Mouse (Mus musculus) spleen, embryonic (tissue): Measurements from ENCODE around the gene Rab11fip4.
"Not testable (repeated sequence)": the region's sequence is repeated elsewhere in the genome, so short reads cannot be mapped to it uniquely, and the experiment has no call there.

ENCODE experiments used
- CTCF ChIA-PET: fragments of 350-600 bp; sonication (Branson Sonifier 250); formaldehyde crosslinking; loops from one replicate; lab custom pipeline; 2022; lab: Charles Lee

Gene Rab11fip4

GRCm38 (mm10) chr11:79676483-79676967 is 85.5 kb downstream of the Rab11fip4 start:
- CTCF ChIA-PET, result no interaction called here

DNA sequence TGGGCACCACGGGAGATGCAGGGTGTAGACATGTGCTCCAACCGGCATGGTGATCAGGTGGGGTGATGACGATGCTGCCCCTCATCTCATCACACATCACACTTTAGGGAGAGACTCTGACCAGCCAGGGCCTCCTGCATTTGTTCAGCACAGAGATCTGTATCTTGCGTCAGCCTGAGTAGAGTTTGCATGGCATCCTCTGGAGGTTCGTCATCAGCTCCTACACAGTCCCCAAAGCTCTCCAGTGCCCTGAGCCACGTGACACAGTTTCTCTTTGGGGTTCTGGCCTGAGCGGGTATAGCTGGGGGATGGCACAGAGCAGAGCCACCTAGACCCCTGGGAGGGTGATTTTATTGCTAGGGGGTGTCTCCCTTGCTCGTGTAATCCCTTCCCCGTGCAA is 86.4 kb downstream of the Rab11fip4 start:
- CTCF ChIA-PET, result no interaction called here

DNA sequence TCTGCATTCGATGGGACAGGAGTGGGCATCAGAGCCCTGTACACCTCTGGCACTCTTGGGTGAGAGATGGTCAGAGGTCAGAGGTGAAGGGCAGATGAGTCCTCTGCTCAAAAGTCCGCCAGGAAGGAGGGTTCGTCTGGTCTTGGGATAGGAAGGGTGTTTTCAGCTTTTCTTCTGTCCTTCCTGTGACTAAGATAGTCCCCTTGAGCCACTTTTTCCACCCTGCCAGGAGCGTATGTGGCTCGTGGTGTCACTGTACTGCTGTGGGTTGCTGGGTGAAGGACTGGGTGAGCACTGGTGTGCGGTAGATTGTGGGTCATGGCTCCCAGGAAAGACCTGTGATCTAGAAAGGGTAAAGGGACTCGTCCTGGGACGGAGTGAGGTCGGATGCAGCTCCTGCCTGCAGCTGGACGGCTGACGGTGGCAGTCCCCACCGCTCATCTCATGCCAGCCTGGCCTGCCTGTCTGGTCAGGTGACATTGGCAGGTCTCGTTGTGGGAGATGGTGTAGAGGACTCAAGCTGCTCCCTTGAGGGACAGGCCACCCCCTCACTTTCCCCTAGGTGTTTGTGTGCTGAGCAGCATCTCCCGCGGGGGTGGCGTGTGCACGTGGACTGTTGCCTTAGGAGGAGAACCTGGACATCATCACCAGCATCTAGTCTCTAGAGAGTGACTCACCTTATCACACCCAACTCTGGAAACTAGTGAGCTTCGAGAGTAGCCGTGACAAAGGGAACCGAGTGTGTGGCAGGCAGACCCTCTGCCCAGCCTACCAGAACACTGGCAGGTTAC is 87.5 kb downstream of the Rab11fip4 start:
- CTCF ChIA-PET, result interaction anchor here (0.6 kb wide), 1 partner anchor 133 kb away, joined by 4 read pairs; no protein-coding TSS in a partner anchor

DNA sequence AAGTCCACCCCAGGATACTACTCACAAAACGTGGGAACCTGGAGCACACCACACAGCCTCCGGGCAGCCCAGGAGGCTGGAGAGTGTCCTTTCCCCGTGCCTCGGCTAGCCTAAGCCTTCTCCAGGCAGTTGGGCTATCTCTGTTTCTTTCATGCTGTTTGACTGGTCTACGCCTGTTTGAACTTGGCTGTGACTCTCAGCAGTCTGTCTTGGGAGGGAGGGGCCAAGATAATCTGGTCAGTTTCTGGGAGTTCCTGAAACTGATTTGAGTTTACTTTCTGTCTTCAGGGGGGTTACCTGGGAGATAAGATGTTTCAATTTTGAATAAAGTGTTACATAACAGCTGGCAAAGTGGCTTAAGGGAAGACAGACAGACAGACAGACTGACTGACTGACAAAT is 88.9 kb downstream of the Rab11fip4 start:
- CTCF ChIA-PET, result no interaction called here

DNA sequence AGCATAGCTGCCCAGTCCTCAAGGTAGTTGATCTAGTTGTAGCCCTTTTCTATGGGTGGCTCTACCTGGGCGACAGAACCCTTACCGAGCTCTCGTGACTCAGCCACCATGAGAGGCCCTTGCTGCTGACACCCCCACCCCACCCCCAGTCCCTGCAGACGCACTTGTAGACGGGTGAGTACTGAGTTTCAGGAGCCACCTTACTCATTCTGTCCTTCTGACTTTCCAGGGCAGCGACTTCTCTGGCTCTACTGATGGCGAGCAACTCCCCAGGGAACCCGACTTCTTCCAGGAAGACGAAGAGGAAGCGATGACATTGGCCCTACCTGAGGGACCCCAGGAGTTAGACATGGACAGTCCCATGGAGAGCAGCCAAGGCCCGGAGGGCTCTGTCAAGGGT is 89.5 kb downstream of the Rab11fip4 start:
- CTCF ChIA-PET, result no interaction called here

DNA sequence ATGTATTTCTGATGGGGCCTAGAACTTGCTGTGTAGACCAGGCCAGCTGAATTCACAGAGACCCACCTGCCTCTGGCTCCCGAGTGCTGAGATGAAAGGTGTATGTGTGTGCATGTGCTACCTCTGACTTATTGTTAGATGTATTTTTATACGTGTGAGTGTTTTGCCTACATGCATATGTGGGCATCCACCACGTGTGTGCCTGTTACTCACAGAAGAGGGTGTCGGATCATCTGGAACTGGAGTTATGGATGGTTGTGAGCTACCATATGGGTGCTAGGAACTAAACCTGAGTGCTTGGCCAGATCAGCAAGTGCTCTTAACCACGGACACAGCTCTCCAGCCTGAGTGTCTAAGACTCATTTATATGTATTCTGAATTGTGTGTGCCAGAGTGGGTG is 90.2 kb downstream of the Rab11fip4 start:
- CTCF ChIA-PET, result no interaction called here

DNA sequence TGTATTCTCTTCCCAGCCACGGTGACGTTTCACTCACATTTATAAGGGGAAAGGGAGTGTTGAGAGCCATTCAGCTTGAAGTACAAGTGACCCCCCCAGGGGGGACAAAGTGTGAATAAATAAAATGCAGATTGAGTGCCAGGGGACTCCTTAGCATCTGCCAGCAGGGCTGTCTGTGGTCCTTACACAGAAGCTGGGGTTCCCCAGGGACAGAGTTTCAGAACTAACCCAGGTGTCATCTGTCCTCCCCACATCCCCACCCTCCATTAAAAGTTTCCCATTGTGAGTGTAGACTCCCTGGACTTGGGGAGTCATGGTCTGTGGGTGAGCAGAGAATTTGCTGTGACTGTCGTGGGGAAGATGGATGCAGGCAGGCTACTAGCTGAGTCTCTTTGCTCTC is 90.8 kb downstream of the Rab11fip4 start:
- CTCF ChIA-PET, result no interaction called here

DNA sequence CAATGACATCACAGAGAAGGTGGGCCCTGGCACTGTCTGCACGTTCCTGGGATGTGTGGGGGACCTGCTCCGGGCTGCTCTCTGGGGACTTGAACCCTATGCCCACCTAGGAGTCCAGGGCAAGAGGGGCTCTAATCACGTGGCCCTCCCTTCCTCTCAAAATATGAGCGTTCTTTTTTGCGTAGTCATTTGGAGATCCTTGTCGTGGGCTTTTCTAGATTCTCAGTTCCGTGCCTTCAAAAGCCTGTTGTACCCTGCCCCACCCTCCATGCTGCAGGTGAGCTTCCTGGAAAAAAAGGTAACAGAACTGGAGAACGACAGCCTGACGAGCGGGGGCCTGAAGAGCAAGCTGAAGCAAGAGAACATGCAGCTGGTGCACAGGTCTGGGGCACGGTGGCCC is 94.1 kb downstream of the Rab11fip4 start:
- CTCF ChIA-PET, result interaction anchor here (0.6 kb wide), 1 partner anchor 888 kb away, joined by 4 read pairs; no protein-coding TSS in a partner anchor

GRCm38 (mm10) chr11:79686501-79687121 is 95.6 kb downstream of the Rab11fip4 start:
- CTCF ChIA-PET, result interaction anchor here (0.5 to 1.6 kb wide), 2 partner anchors 103 to 861 kb away, joined by 5 to 7 read pairs; no protein-coding TSS in a partner anchor

DNA sequence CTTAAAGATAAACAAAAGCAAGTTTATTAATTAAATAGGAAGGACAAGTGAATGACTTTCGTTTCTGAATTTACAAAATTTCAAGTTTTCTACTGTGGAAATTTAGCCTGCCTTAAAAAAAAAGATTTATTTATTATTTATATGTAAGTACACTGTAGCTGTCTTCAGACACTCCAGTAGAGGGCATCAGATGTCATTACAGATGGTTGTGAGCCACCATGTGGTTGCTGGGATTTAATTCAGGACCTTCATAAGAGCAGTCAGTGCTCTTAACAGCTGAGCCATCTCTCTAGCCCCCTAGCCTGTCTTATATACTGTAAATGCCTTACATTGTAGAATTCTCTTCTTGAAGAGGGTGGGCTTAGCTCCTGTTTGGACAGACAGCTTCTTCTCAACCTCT is 98.9 kb downstream of the Rab11fip4 start:
- CTCF ChIA-PET, result no interaction called here

DNA sequence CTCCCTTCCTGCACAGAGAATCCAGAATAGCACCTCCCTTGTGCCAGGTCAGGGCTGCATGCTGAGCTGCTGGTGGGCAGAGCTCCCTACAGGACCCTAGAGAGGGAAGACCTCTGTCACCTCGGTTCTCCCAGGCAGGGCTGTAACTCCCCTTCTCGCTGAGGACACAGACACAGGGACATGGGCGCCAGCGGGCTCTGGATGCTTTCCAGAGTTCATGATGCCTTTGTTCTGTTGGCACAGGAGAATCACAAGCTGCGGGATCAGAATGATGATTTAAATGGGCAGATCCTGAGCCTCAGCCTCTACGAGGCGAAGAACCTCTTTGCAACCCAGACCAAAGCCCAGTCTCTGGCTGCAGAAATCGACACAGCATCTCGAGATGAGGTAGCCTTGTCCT is 100.5 kb downstream of the Rab11fip4 start:
- CTCF ChIA-PET, result no interaction called here

DNA sequence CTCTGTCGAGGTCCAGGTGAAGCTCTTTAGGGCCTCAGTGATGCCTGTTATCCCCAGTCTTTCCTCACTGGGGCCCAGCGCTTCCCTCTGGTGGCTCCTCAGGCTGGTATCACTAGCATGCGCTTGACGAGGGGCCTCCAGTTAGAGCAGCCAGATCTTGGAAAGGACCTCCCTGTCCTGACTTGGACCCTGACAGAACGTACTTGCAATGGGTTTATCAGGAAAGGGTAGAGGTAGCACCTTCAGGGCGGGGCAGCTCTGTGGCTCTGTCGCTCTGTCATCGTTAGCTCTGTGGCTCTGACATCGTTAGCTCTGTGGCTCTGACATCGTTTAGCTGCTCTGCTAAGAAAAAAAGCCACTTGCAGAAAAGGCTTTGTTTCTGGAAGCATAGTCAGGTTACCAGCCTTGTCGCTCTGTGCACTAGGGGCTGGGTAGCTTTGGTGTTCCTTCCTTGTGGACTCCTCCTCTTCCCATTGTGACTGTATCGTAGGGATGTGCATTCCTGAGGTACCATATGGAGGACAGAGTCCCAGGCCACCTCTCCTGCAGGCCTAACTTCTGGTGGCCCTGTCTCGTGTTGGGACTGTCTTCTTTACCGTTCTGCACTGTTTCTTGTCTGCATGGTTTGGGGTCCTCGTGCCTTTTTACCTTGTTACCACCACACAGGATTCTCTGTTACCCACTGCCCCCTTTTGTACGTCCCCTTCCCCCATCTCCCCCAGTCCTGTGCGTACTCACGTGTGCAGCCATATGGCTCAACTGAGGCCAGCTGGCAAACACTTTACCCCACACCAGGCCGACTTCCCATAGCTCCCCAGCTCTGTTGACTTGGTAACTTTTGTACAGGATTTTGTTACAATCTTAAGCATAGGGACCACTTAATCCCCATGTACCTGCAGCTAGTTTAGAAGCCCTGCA is 105.6 kb downstream of the Rab11fip4 start:
- CTCF ChIA-PET, result interaction anchor here (0.5 kb wide), 1 partner anchor 561 kb away, joined by 3 read pairs; no protein-coding TSS in a partner anchor

DNA sequence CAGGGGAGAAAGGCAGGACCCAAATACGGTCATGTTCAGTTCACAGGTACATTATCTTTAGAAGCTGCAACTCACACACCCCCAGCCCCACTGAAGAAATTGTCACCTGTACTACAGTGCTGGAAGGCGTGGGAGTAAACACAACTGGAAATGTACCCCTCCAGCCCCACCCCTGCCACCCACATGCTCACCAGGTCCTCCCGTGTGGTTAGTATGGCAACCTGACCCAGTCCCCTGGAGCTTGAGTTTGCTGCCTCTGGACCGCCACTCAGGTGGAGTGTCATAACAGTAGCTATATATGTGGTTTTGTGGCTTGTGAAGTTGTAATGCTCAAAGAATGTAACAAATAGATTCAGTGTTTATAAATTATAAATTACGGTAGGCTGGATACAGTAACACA is 107.1 kb downstream of the Rab11fip4 start:
- CTCF ChIA-PET, result no interaction called here

DNA sequence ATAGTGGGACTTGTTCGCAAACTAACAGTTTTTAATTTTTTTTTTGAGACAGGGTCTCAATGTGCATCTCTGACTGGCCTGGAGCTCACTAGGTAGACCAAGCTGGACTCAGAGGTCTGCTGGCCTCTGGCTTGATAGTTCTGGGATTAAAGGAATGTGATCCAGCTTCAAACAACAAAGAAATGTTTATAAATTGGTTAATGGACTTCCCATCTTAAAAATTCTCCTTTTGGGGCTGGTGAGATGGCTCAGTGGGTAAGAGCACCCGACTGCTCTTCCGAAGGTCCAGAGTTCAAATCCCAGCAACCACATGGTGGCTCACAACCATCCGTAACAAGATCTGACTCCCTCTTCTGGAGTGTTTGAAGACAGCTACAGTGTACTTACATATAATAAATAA is 107.5 kb downstream of the Rab11fip4 start:
- CTCF ChIA-PET, result not testable (repeated sequence)

DNA sequence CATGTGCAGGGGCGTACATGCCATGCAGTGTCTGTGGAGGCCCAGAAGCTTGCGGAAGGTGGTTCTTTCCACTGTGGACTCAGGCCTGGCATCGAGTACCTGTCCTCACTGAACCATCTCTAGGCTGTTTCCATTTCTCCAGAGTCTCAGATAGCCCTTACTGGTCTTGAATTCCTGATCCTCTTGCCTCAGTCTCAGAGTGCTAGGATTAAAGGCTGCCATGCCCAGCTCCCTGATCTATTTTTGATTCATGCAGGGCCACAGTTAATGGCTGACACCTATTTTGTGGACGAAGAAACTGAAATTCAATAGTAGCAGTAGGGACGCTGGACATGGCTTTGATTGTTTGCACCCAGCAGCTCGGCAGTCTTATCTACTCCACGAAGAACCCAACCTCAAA is 110.5 kb downstream of the Rab11fip4 start:
- CTCF ChIA-PET, result interaction anchor here (0.6 kb wide), 1 partner anchor 111 kb away, joined by 6 read pairs; no protein-coding TSS in a partner anchor

GRCm38 (mm10) chr11:79702092-79702491 is 111.1 kb downstream of the Rab11fip4 start:
- CTCF ChIA-PET, result interaction anchor here (0.6 kb wide), 1 partner anchor 110 kb away, joined by 6 read pairs; no protein-coding TSS in a partner anchor

DNA sequence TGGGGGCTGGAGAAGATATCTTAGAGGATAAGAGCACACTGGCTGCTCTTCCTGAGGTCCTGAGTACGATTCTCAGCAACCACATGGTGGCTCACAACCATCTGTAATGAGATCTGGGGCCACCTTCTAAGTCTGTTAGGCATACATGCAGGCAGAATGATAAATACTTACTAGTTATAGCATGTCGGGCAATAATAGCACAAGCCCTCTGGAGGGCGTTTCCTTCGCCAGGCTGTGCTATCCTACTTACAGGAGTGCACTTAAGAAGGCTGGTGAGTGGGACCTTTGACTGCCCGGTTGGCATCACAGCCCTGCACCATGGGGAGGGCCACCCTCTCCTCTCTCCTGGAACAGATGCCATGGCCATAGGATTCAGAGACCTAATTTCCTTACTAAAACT is 112.4 kb downstream of the Rab11fip4 start:
- CTCF ChIA-PET, result interaction anchor here (0.5 kb wide), 1 partner anchor 406 kb away, joined by 3 read pairs; no protein-coding TSS in a partner anchor

- CTCF ChIA-PET, result interaction anchor here (0.5 kb wide), 1 partner anchor 407 kb away, joined by 3 read pairs; no protein-coding TSS in a partner anchor
Measured at GRCm38 (mm10) chr11:79703885-79704291, 112.9 kb downstream of the Rab11fip4 start.

DNA sequence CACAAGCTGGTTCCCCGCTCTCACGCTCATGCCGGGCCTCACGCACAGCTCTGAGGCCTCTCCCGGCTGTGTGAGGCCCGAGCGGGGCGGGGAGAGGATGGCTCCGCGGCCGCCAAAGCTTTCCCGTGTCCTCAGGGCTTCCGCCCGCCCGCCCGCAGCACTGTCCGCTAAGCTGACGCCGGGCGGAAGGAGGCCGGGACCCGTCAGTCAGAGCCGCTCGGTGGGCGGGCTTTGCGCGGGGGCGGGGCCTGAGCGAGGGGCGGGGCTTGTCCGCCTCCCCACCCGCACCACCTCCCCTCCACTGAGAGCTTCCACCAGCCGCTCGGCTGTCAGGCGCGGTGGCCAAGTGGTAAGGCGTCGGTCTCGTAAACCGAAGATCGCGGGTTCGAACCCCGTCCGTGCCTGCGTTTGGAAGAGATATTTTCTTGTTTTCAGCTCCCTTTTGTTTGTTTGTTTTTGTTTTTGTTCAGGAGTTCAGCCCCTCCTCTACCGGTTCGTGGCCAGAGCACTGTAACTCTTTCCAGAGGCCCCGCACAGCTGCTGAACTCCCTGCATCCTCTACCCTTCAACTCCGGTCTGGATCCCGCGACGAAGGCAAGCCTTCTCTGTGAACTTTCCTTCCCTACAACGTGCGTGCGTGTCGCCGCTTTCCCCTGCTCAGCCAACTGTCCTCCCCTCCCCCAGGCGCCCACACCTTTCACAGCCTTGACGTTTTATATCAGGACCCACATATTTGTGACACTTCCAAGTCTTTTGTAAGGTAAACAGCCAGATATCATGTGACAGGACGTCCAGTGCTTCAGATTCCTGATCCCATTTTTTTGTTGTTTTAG is 113.5 kb downstream of the Rab11fip4 start:
- CTCF ChIA-PET, result interaction anchor here (0.5 kb wide), 2 partner anchors 407 to 880 kb away, joined by 3 to 6 read pairs; no protein-coding TSS in a partner anchor

DNA sequence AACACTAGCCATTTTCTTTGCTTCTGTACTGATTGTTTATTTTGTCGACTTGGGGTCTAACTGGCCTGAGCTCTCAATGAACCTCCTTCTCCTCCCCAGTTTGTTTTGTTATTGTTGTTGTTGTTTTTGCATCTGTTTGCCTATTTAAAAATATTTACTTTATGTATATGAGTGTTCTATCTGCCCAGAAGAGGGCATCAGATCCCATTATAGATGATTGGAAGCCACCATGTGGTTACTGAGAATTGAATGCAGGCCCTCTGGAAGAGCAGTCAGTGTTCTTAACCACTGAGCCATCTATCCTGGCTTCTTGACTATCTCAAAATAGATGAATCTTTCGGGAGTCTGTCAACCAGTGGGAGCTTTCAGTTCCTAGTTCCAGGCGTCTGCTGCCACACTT is 116.1 kb downstream of the Rab11fip4 start:
- CTCF ChIA-PET, result no interaction called here
